Mouse (Mus musculus) lung, embryonic 14.5 days (tissue): ENCODE data around the gene Mgat4d. TPM values are rescaled to one million over a fixed set of nuclear protein-coding genes. Genes with fewer than 3 reads are reported as not detected.
A peak's percentile ranks its signal among the peaks of the same experiment; 100 is the strongest.

Source experiments
- ATAC-seq: fragments of 200-750 bp; cut with Nextera tagmentation; 2 replicates; pipeline ENCODE4 v1.8.0; 2017; ENCODE audit warnings: mild to moderate bottlenecking, moderate TSS enrichment, moderate library complexity; ENCODE audit not compliant: insufficient read depth
- DNase-seq: peaks from one replicate; pipeline ENCODE4 v3.0.0-alpha.2; 2015
- H3K27ac ChIP-seq: fragments of 300-500 bp; sonication (generic); 2 replicates; pipeline ENCODE4 v1.5.1; 2014; ENCODE audit warnings: low read depth, mild to moderate bottlenecking, moderate library complexity
- H3K27me3 ChIP-seq: fragments of 300-500 bp; sonication (generic); 2 replicates; pipeline ENCODE4 v1.6.1; 2014; ENCODE audit warnings: low read length, control low read depth; ENCODE audit not compliant: insufficient read depth
- H3K36me3 ChIP-seq: fragments of 300-500 bp; sonication (generic); 2 replicates; pipeline ENCODE4 v1.6.1; 2014; ENCODE audit warnings: control low read depth; ENCODE audit not compliant: insufficient read depth
- H3K4me1 ChIP-seq: fragments of 300-500 bp; sonication (generic); 2 replicates; pipeline ENCODE4 v1.6.1; 2014; ENCODE audit warnings: antibody characterized with exemption, control low read depth; ENCODE audit not compliant: insufficient read depth
- H3K4me2 ChIP-seq: fragments of 300-500 bp; sonication (generic); 2 replicates; pipeline ENCODE4 v1.6.1; 2014; ENCODE audit warnings: mild to moderate bottlenecking
- H3K4me3 ChIP-seq: fragments of 300-500 bp; sonication (generic); 2 replicates; pipeline ENCODE4 v1.5.1; 2014; ENCODE audit warnings: low read depth, low read length
- H3K9ac ChIP-seq: fragments of 300-500 bp; sonication (generic); 2 replicates; pipeline ENCODE4 v1.6.1; 2014
- H3K9me3 ChIP-seq: fragments of 300-500 bp; sonication (generic); 2 replicates; pipeline ENCODE4 v1.6.1; 2016; ENCODE audit warnings: low read depth, low read length, control low read depth
- CTCF ChIP-seq: IDR thresholded peaks from 2 replicates; pipeline ENCODE4 v1.5.1; 2016; ENCODE audit warnings: antibody characterized with exemption, low read depth
- WGBS: fragments of 180-500 bp; shearing (Covaris S2); extraction: QIAGEN DNeasy Blood & Tissue Kit; methylation state at CpG from one replicate; pipeline ENCODE4 v1.1.7; 2014; 5-methylcytosine and 5-hydroxymethylcytosine counted together
- polyA plus RNA-seq: library from polyadenylated mRNA; unstranded; fragments of >200 nt; fragmentation: Nextera tagmentation; extraction: Ambion mirVana; gene quantifications from 2 replicates; pipeline ENCODE4 v1.2.1, GENCODE M21; 2014

Mgat4d gene
- polyA plus RNA-seq, 1 experiment from 2014 or later, result not detected

DNA sequence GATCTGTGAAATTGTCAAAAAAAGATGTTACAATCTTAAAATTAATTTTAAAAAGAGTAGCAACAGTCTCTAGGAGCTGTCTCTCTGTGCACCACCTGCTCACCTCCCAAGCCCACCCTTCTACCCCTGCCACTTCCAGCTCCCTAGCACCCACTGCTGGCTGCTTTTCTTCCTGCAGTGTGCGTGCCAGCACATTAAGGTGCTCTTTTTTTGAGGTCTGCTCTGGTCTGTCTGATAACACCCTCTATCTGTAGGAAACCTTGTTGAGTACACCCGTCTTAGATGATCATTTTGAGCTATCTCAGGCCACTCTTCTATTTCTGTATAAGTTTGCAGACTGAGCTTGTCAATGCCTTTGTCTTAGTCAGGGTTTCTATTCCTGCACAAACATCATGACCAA, 25.2 kb upstream of the Mgat4d start:
- 75% methylated on average over 2 of the region's 2 CpGs for WGBS
- H3K4me3 ChIP-seq, result no peak overlapping the region
- no peak overlapping the region for H3K9ac ChIP-seq
- no peak overlapping the region for H3K4me2 ChIP-seq
- H3K36me3 ChIP-seq, result peaks cover 38% of the 10 kb centered on the region
- H3K9me3 ChIP-seq, result no peaks in the 10 kb centered on the region
- no peak overlapping the region for H3K27ac ChIP-seq
- H3K27me3 ChIP-seq, result no peaks in the 10 kb centered on the region
- ATAC-seq (no peak), DNase-seq (no peak)
- no peak; the same call in 1 of the 2 replicates for TF ChIP-seq CTCF
- H3K4me1 ChIP-seq, result no peaks in the 10 kb centered on the region

DNA sequence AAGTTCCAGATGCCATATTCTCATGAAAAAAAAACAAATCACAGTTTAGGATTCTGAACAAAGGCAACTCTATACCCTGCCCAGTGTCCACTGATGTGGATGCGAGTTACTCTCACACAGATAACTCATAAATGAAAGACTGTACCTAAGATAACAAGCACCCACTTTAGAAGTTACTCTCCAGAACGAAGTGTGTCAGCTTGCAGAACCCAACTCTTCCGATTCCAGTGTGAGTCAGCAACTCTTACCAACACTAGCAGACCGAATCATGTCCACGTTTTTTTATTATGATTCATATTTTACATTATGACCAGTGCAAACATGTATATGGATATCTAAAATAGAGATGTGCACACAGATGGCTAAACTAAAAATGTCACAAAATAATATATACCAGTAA, 20.4 kb upstream of the Mgat4d start:
- no peak overlapping the region; the same call in 1 of the 2 replicates for H3K9ac ChIP-seq
- no peaks in the 10 kb centered on the region for H3K9me3 ChIP-seq
- WGBS, result 93% methylated on average over 5 of the region's 5 CpGs
- H3K4me1 ChIP-seq, result no peaks in the 10 kb centered on the region; the same call in 1 of the 2 replicates
- ATAC-seq, result no peak
- no peaks in the 10 kb centered on the region for H3K27me3 ChIP-seq
- no peak overlapping the region for H3K4me2 ChIP-seq
- no peak for DNase-seq
- no peak overlapping the region for H3K4me3 ChIP-seq
- TF ChIP-seq CTCF, result no peak
- no peak overlapping the region for H3K27ac ChIP-seq
- peaks cover 22% of the 10 kb centered on the region; the same call in 1 of the 2 replicates for H3K36me3 ChIP-seq

GRCm38 (mm10) chr8:83331567-83331898, 16.7 kb upstream of the Mgat4d start:
- peak overlapping the region; percentile 92 for H3K4me3 ChIP-seq
- WGBS, result 8% methylated on average over 7 of the region's 7 CpGs
- H3K9ac ChIP-seq, result peak overlapping the region; percentile 78
- ATAC-seq (no peak), DNase-seq (peak; percentile 58)
- H3K27ac ChIP-seq, result no peak overlapping the region
- no peaks in the 10 kb centered on the region for H3K27me3 ChIP-seq
- H3K4me1 ChIP-seq, result no peaks in the 10 kb centered on the region; the same call in 1 of the 2 replicates
- no peaks in the 10 kb centered on the region for H3K9me3 ChIP-seq
- peaks cover 18% of the 10 kb centered on the region; the same call in 1 of the 2 replicates for H3K36me3 ChIP-seq
- H3K4me2 ChIP-seq, result peak overlapping the region; percentile 82
- no peak for TF ChIP-seq CTCF

DNA sequence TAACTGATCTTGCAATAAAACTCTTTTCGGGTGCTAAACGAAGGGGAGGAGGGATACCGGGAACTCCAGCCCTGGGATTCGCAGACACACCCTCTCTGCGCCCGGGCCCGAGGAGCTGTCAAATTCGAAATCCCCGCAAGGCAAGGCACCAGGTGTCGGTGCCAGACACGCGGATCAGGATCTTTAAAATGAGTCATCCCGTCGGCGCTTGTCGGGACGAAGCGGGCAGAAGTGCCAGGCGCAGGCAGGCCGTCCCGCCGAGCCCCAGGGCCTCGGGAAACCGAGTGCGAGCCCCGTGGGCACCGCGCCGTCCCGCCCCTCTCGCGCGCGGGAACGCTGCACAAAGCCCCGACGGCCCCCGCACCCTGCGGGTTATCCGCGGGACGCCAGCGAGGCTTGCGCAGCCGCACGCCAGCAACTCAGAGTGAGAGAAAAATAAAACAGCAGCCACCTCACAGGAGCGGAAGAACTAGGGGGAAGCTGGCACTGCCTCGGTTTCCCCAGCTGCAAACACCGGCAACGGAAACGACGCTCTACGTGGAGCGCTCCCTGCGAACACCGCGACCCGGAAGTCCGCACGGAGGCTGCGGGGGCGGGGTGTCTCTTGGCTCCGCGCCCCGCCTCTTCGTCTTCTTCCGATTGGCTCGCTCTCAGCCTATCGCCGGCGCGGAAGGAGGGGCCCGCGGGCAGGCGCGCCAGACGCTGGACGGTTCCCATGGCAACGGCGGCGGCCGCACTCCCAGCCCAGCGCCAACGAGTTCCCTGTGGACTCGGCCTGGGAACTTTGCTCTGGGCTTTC, 16.2 kb upstream of the Mgat4d start, which contains the start of gene Elmod2:
Elmod2 (minus strand) TSS at position 588 of the 799 bp plus-strand sequence.
- peak within 1 kb of the TSS; percentile 78 for H3K9ac ChIP-seq
- H3K9me3 ChIP-seq, result no peaks in the 10 kb centered on the region
- TF ChIP-seq CTCF, result no peak
- WGBS, result under 1% methylated on average over 85 of the region's 85 CpGs
- H3K36me3 ChIP-seq, result peaks cover 15% of the 10 kb centered on the region; the same call in 1 of the 2 replicates
- no peaks in the 10 kb centered on the region; the same call in 1 of the 2 replicates for H3K4me1 ChIP-seq
- peak; percentile 100 for ATAC-seq
- H3K4me2 ChIP-seq, result peak within 1 kb of the TSS; percentile 82
- peak within 1 kb of the TSS; percentile 92 for H3K4me3 ChIP-seq
- H3K27ac ChIP-seq, result no peak within 1 kb of the TSS
- no peaks in the 10 kb centered on the region for H3K27me3 ChIP-seq
- peak; percentile 99 for DNase-seq

- ATAC-seq (peak; percentile 12; the same call in 1 of the 2 replicates), DNase-seq (no peak)
- Histone ChIP-seq H3K27ac (no peak overlapping the region), H3K36me3 (peaks cover 9% of the 10 kb centered on the region; the same call in 1 of the 2 replicates), H3K4me1 (no peaks in the 10 kb centered on the region; the same call in 1 of the 2 replicates), H3K9me3 (no peaks in the 10 kb centered on the region), H3K9ac (peak overlapping the region; percentile 42), H3K4me3 (peak overlapping the region; percentile 92), H3K4me2 (peak overlapping the region; percentile 82), H3K27me3 (no peaks in the 10 kb centered on the region)
- TF ChIP-seq CTCF, result no peak
- WGBS, result 10% methylated on average over 7 of the region's 7 CpGs
Observed at GRCm38 (mm10) chr8:83332864-83333263, 15.4 kb upstream of the Mgat4d start.

DNA sequence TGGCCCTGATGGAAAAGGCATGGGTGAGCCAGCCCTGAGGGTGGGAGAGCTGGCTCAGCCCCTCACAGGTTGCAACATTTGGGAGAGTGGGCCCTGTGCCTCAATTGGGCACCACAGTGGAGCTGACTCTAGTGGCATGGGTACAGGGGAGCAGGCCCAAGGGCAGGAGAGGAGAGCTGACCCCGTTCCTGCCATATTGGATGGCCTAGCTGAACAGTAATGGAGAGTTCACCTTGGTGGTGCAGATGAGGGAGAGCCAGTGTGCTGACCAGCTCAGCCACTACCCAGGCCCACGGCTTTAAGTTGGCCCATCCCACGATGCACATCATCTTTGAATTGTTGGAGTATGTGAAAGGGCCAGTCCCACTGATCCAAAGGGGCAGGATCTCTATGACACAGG, 6.2 kb upstream of the Mgat4d start:
- Histone ChIP-seq H3K36me3 (no peaks in the 10 kb centered on the region), H3K4me3 (no peak overlapping the region), H3K27me3 (no peaks in the 10 kb centered on the region), H3K27ac (no peak overlapping the region), H3K9ac (no peak overlapping the region), H3K4me2 (no peak overlapping the region), H3K9me3 (no peaks in the 10 kb centered on the region), H3K4me1 (no peaks in the 10 kb centered on the region)
- no peak for ATAC-seq
- WGBS, result 82% methylated on average over 3 of the region's 3 CpGs
- TF ChIP-seq CTCF, result no peak
- no peak for DNase-seq

DNA sequence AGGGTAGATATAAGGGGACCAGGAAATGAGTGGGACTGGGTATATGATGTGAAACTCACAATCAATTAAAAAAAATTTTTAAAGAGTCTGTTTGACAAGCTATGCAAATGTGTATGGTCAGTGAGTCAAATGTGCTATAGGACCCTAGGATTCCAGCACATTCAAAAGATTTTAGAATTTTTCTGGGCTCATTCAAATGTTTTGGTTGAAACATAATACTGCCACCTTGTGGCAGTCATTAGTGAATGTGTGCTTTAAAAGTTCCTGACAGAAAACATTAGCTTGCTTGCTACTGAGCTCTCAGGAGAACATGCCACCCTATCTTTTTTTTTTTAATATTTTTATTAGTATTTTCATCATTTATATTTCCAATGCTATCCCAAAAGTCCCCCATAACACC, 5.6 kb upstream of the Mgat4d start:
- H3K4me1 ChIP-seq, result no peaks in the 10 kb centered on the region
- no peaks in the 10 kb centered on the region for H3K9me3 ChIP-seq
- no peak overlapping the region for H3K4me2 ChIP-seq
- TF ChIP-seq CTCF, result peak; percentile 36
- DNase-seq, result peak; percentile 75
- H3K27ac ChIP-seq, result no peak overlapping the region
- H3K27me3 ChIP-seq, result no peaks in the 10 kb centered on the region
- no peak overlapping the region for H3K4me3 ChIP-seq
- no peak for ATAC-seq
- H3K36me3 ChIP-seq, result no peaks in the 10 kb centered on the region
- no peak overlapping the region for H3K9ac ChIP-seq
